Mouse (Mus musculus): Measurements from ENCODE around the gene Dact3.

GRCm38 (mm10) chr7:16931968-16932627 lies 57.0 kb downstream of the Dact3 start:
- TF ChIP-seq CTCF (IDR thresholded peaks at IDR 0.05; ENCODE audit: borderline replicate concordance, extremely low read depth, insufficient read depth, insufficient read length) = peak; percentile 84; the same call in 1 of the 2 replicates
- no peak for TF ChIP-seq POLR2A (IDR thresholded peaks at IDR 0.05; ENCODE audit: borderline replicate concordance, extremely low read depth, insufficient read depth, insufficient read length, poor library complexity, severe bottlenecking)
